Mouse (Mus musculus) kidney, postnatal 0 days (tissue): Measurements from ENCODE around the gene Hnrnpu. TPM values are rescaled to one million over a fixed set of nuclear protein-coding genes. Genes with fewer than 3 reads are reported as not detected.
"Not testable (repeated sequence)": the region's sequence is repeated elsewhere in the genome, so short reads cannot be mapped to it uniquely, and the experiment has no call there.

ENCODE experiments used
- ATAC-seq: fragments of 200-750 bp; cut with Nextera tagmentation; replicated peaks from 2 replicates; pipeline ENCODE4 v1.8.0; 2017; ENCODE audit warnings: low read depth, moderate number of reproducible peaks, moderate TSS enrichment, moderate library complexity; ENCODE audit not compliant: low FRiP score
- DNase-seq: peaks from one replicate; pipeline ENCODE4 v3.0.0-alpha.2; 2016; ENCODE audit warnings: low spot score
- H3K27ac ChIP-seq: fragments of 300-500 bp; sonication (generic); 2 replicates; pipeline ENCODE4 v1.5.1; 2014; ENCODE audit warnings: mild to moderate bottlenecking
- H3K27me3 ChIP-seq: fragments of 300-500 bp; sonication (generic); 2 replicates; pipeline ENCODE4 v1.6.1; 2014; ENCODE audit warnings: low read length, mixed read lengths; ENCODE audit not compliant: insufficient read depth
- H3K36me3 ChIP-seq: fragments of 300-500 bp; sonication (generic); 2 replicates; pipeline ENCODE4 v1.6.1; 2014; ENCODE audit warnings: low read length, mixed read lengths; ENCODE audit not compliant: insufficient read depth
- H3K4me1 ChIP-seq: fragments of 300-500 bp; sonication (generic); replicated peaks from 2 replicates; pipeline ENCODE4 v1.6.1; 2014; ENCODE audit warnings: antibody characterized with exemption, low read length, mixed read lengths; ENCODE audit not compliant: insufficient read depth
- H3K4me2 ChIP-seq: fragments of 300-500 bp; sonication (generic); 2 replicates; pipeline ENCODE4 v1.6.1; 2014; ENCODE audit warnings: mild to moderate bottlenecking, low read length, moderate library complexity, mixed read lengths
- H3K4me3 ChIP-seq: fragments of 300-500 bp; sonication (generic); replicated peaks from 2 replicates; pipeline ENCODE4 v1.5.1; 2014; ENCODE audit warnings: low read depth, low read length
- H3K9ac ChIP-seq: fragments of 300-500 bp; sonication (generic); 2 replicates; pipeline ENCODE4 v1.6.1; 2014; ENCODE audit warnings: low read depth, low read length
- H3K9me3 ChIP-seq: fragments of 300-500 bp; sonication (generic); replicated peaks from 2 replicates; pipeline ENCODE4 v1.6.1; 2016; ENCODE audit warnings: low read length, inconsistent platforms, mixed read lengths
- CTCF ChIP-seq: IDR thresholded peaks from 2 replicates; pipeline ENCODE4 v1.5.1; 2016; ENCODE audit warnings: antibody characterized with exemption, low read depth, mild to moderate bottlenecking, moderate library complexity
- WGBS: fragments of 180-500 bp; shearing (Covaris S2); extraction: QIAGEN DNeasy Blood & Tissue Kit; methylation state at CpG from one replicate; pipeline ENCODE4 v1.1.7; 2014; 5-methylcytosine and 5-hydroxymethylcytosine counted together
- microRNA-seq: library from miRNA; unstranded; fragments of <30 nt; microRNA quantifications from one replicate; pipeline ENCODE4, GENCODE M21; 2016
- polyA plus RNA-seq: library from polyadenylated mRNA; unstranded; fragments of >200 nt; fragmentation: Nextera tagmentation; extraction: Ambion mirVana; gene quantifications from 2 replicates; pipeline ENCODE4 v1.2.1, GENCODE M21; 2015

Hnrnpu gene
- polyA plus RNA-seq, 1 experiment from 2014 or later = 302 TPM

DNA sequence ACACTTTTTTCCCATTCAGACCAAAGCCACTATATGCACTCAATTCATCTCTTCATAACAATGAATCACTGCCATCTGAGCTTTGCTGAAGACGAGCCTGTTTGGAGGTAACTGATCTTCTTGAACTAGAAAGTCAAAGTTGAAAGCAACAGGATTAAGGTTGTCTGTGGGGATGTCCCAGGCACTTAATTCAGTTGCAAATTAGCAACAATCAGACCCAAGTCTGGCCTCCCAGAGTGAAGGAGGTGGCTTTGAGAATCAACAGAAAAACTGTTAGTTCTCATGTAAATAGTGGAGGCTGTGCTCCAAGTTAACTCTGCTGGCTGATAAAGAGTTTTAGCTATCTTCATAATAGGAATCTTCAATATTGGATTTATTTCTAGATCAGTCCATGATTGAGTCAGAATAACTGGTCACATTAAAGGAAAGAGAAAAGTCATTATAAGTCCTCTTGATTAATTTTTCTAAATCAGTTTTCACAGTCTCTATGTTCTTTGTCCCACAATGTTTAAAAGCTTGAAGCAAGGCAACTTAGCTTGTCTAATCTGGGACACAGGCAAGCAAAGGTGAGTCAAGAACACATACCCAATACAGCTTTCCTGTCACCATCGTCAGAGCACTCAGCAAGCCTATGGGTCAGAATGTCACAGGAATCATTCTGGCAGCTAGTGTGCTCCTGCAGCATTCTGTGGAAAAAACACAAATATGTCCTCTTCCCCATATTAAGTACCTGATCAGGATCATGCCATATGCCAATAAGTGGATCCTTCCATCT is 53.5 kb downstream of the Hnrnpu start:
- WGBS = 62% methylated on average over 2 of the region's 2 CpGs
- no peak for TF ChIP-seq CTCF

DNA sequence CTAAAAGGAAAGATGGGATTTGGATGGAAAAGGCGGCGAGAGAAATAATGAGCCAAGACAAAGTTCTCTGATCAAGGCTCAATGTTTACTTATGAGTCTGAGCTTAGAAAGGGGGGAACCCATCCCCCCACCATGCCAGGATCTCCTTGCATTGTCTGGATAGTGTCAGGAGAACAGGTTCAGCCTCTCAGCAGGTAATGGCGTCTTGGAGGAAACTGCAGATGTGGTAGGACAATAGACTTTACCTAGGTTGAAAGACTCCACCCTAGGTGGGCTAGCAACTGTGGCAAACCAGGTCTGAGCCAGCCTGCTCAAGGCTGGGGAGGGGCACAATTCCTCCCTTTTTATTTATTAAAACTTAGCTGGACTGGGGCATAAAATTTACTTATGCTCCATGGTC is 54.3 kb downstream of the Hnrnpu start:
- not testable (repeated sequence) for H3K9me3 ChIP-seq, H3K36me3 ChIP-seq, H3K4me3 ChIP-seq, H3K27me3 ChIP-seq, H3K9ac ChIP-seq, H3K4me2 ChIP-seq, H3K27ac ChIP-seq, H3K4me1 ChIP-seq, ATAC-seq, DNase-seq
- 91% methylated on average over 3 of the region's 3 CpGs for WGBS

More for the DNA sequence above, 53.5 kb downstream of the Hnrnpu start:
- Histone ChIP-seq H3K36me3 (no peaks in the 10 kb centered on the region), H3K27me3 (no peaks in the 10 kb centered on the region), H3K4me2 (no peak overlapping the region), H3K27ac (no peak overlapping the region), H3K4me3 (no peak overlapping the region), H3K9me3 (no peaks in the 10 kb centered on the region), H3K9ac (no peak overlapping the region), H3K4me1 (no peaks in the 10 kb centered on the region)
- DNase-seq (no peak), ATAC-seq (no peak)

DNA sequence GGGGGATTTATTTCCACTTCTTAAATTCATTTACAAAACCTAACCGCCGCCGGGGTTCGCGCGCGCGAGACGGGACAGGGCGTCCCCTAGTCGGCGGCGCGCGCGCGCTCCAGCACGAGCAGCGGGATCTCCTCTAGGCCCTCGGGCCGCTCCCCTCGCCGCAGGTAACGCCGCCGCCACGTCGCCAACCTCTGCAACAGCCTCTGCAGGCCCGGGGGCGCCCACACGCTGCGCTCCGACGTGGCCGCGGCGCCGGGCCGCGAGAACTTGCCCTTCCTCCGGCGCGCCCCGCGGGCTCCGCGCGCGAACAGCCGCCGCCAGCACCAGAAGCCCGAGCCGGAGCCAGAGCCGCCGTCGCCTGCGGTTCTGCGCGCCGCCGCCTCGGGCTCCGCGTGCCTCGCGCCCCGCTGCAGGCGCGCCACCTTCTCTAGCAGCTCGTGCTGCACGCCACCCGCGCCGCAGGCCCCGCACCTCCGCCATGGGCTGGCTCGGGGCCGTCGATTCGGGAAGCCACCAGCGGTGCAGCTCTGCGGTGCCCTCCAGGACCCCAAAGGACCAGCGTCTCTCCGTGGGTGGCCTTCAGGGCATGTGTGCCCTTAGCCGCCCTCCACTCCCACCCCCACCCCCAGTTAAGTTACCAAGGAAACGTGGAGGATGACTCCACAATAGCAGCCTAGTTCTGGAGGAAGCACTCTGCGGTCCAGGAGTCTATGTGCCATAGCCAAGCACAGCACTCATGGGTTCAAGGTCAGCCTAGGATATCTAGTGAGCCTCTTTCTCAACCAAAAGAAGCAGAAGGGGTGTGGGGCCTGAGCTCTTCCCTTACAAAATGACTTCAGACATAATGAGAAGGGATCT is 61.3 kb downstream of the Hnrnpu start:
- ATAC-seq (peak; percentile 82), DNase-seq (peak; percentile 74)
- Histone ChIP-seq H3K9me3 (no peaks in the 10 kb centered on the region), H3K4me1 (0 out of 2 replicates have a peak, but pooled peaks cover 5% of the 10 kb centered on the region), H3K27ac (peak overlapping the region; percentile 54; the same call in 1 of the 2 replicates), H3K9ac (peak overlapping the region; percentile 82), H3K27me3 (no peaks in the 10 kb centered on the region), H3K4me3 (peak overlapping the region; percentile 66), H3K36me3 (no peaks in the 10 kb centered on the region), H3K4me2 (peak overlapping the region; percentile 87)
- WGBS = under 1% methylated on average over 86 of the region's 87 CpGs
- TF ChIP-seq CTCF = no peak

DNA sequence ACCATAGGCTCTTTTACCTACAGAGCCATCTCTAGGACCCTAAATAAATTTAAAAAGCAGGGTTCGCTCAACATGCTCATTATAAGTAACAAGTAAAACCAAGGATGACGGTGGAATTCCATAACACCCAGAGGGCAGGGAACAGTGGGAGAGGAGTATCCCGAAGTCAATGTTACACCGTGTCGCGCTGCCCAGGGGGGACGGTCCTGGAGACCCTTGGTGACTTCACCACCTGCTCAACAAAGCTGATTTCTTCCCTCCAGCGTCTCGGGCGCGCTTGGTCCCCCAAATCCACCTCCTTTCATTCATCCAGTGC is 61.9 kb downstream of the Hnrnpu start:
- no peaks in the 10 kb centered on the region for H3K36me3 ChIP-seq
- no peaks in the 10 kb centered on the region for H3K9me3 ChIP-seq
- H3K27ac ChIP-seq = peak overlapping the region; percentile 54; the same call in 1 of the 2 replicates
- 0 out of 2 replicates have a peak, but pooled peaks cover 5% of the 10 kb centered on the region for H3K4me1 ChIP-seq
- TF ChIP-seq CTCF = no peak
- DNase-seq (no peak), ATAC-seq (peak; percentile 40; the same call in 1 of the 2 replicates)
- H3K4me2 ChIP-seq = peak overlapping the region; percentile 87
- no peaks in the 10 kb centered on the region for H3K27me3 ChIP-seq
- H3K9ac ChIP-seq = peak overlapping the region; percentile 82
- H3K4me3 ChIP-seq = peak overlapping the region; percentile 66
- 3% methylated on average over 11 of the region's 11 CpGs for WGBS

DNA sequence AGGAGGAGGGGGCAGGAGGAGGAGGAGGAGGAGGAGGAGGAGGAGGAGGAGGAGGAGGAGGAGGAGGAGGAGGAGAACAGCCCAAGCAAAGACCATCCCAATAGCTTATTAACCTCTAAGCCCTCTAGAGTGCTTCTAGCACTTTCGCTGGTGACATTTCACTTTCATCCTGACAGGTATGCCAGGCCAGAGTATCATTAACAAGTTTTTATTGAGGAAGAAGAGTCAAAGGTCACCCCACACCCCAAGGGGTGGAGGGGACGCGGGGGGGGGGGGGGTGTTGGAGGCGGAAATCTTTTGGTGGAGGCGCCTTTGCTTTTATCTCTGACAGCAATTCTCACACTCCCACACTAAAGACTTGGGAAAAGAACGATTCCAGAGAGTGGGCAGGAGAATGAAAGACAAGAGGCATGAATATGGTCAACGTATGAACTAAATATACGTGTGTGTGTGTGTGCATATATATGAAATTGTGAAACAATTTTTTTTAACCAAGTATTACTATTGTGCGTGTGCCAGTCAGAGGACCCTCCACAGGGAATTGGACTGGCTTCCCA is 62.3 kb downstream of the Hnrnpu start:
- Histone ChIP-seq H3K4me2 (peak overlapping the region; percentile 87), H3K9me3 (no peaks in the 10 kb centered on the region), H3K27me3 (no peaks in the 10 kb centered on the region), H3K9ac (0 out of 2 replicates have a peak overlapping the region, but pooled peaks have one; percentile 82), H3K4me3 (peak overlapping the region; percentile 66; the same call in 1 of the 2 replicates), H3K27ac (no peak overlapping the region), H3K36me3 (no peaks in the 10 kb centered on the region), H3K4me1 (0 out of 2 replicates have a peak, but pooled peaks cover 5% of the 10 kb centered on the region)
- no peak for ATAC-seq
- DNase-seq = peak; percentile 10
- WGBS = 4% methylated on average over 9 of the region's 9 CpGs
- TF ChIP-seq CTCF = no peak

Small RNA genes within 50 kb of the gene (microRNA-seq; reads per million reads assigned to microRNA genes)
- not detected for gene Gm27458

Other genes starting within 250 kb of the Hnrnpu start
- gene Desi2, start 150.4 kb downstream of the Hnrnpu start, polyA plus RNA-seq = 24.2 and 25.4 TPM in 2 replicates
- gene Cox20, start 18.7 kb downstream of the Hnrnpu start, polyA plus RNA-seq = 216 and 225 TPM in 2 replicates
- 8.1 TPM in 2 replicates for gene Efcab2, start 68.3 kb upstream of the Hnrnpu start, polyA plus RNA-seq
- 6.4 and 6.9 TPM in 2 replicates for gene Kif26b, start 191.3 kb upstream of the Hnrnpu start, polyA plus RNA-seq